Mouse (Mus musculus) ovary, postnatal 10 days (tissue): ENCODE data around the gene Afmid.
A peak's percentile ranks its signal among the peaks of the same experiment; 100 is the strongest.
"Not testable (repeated sequence)": the region's sequence is repeated elsewhere in the genome, so short reads cannot be mapped to it uniquely, and the experiment has no call there.

Experiments used
- DNase-seq: peaks from one replicate; pipeline ENCODE4 v3.0.0; 2022; ENCODE audit warnings: low spot score

Afmid gene

GRCm38 (mm10) chr11:117825333-117826101 lies at the start of gene Afmid, which contains the start of gene Tk1:
TSS of gene Afmid (plus strand) at chr11:117825924.
TSS of gene Tk1 (minus strand) at chr11:117826092.
- peak; percentile 44 for DNase-seq

DNA sequence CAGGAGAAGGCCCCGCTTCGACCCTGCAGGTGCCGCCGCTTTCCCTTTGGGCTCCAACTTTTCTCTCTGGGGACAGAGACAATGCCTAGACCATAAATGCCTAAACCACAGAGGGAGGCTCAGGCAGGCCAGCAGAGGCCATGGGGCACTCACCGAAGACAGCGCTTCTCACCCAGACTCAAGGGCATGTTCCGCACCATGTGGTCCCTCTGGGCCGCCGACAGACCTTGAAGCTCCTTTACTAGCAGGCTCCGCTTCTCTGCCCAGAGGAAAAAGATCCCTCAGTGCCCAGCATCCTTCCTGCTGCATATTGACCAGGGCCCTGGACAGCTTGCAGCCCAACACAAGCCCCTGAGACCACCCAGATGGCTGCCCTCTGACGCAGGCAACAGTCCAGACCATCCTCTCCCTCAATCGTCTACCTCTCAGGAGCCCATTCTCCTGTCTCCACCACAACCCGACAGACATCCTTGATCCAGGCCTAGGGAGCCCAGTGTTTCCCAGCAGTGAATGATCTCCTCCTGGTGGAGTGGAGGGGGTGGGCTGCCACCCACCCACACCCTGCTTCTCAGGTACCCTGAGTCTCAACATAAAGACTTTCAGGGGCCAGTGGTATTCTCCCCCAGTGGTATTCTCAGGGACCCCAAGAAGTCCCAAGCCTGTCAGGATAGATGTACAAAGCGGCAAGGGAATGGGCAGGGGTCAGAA lies 49.5 kb upstream of the Afmid start:
- no peak for DNase-seq

GRCm38 (mm10) chr11:117777111-117777510 lies 48.6 kb upstream of the Afmid start:
- no peak for DNase-seq

DNA sequence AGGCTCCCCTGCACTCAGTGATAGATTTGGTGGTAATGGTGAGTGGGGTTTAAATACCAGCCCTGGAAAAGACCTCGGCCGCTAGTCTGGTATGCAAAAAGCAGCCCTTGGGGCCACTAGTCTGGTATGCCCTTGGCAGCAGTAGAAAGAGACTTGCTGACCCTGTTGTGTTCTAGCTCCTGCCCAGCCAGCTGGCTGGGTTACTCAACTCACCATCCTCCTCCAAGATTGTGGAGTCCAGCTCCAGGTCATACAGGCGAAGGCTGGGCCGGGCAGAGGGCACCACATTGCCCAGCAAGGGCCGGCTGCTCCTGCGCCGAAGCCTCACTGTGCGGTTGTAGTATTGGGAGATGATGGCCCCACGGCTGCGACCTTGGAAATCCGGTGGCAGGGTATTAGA lies 47.7 kb upstream of the Afmid start:
- no peak for DNase-seq

DNA sequence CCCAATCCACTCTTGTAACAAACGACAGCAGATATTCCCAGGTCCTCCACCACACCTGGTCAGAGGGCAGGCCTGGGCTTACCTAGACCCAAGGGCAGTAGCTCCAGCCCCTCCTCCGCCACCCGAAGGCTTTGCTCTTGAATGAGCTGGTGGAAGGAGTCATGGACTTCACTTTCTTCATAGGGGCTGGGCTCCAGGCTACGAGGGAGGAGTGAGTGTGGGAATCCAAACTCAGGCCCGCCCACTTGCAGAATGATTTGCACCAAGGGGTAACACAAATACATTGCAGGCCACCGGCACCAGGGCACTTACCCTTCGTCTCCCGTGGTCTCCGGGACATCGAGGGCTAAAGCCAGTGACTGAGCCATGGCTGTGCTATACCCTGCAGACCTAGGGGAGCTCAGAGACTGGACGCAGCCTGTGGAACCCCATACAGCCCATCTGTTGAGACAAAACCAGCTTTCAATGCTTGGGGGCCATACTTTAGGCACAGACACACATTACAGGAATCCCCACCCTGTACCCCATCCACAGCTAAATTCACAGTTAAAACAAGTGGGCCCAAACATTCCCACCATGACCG lies 46.8 kb upstream of the Afmid start:
- no peak for DNase-seq

- DNase-seq: peak; percentile 49
These were observed 46.1 kb upstream of the Afmid start for GRCm38 (mm10) chr11:117779434-117780198.

- no peak for DNase-seq
These were observed 45.6 kb upstream of the Afmid start for GRCm38 (mm10) chr11:117780199-117780515.

GRCm38 (mm10) chr11:117780582-117781111 lies 45.1 kb upstream of the Afmid start:
- peak; percentile 59 for DNase-seq

DNA sequence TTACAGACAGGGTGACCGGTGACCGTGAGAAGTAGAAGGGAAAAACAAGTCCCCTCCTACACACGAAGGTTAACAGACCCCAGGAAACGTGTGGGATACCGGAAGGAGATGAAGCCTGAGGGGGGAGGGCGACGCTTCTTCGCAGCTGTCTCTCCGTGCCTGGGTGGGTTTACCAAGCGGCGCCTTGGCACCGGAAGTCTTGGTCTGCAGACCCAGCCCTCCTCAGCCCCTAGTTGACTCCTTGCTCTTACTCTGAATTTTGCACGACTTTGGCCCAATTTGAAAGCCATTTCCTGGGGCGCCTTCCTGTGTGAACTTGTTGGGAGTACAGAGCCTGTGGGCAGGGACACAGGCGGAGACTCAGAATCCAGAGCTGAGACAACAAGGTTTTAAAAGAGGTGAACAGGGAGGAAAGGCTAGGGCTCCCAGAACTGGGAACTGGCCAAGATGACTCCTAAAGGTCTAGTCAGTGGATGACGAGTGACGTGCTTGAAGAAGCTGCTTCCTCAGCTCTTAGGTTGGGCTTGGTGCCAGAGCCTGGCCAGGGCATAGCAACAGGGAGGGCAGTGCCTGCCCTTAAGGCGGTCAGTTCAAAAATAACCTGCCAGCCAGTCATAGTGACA lies 44.4 kb upstream of the Afmid start:
- no peak for DNase-seq

- no peak for DNase-seq
These were observed 43.6 kb upstream of the Afmid start, which contains the start of the genes Tmc8 and Tmc6 for GRCm38 (mm10) chr11:117781993-117782704. TSS of gene Tmc8 (plus strand) at chr11:117782076. TSS of gene Tmc6 (minus strand) at chr11:117782198.

DNA sequence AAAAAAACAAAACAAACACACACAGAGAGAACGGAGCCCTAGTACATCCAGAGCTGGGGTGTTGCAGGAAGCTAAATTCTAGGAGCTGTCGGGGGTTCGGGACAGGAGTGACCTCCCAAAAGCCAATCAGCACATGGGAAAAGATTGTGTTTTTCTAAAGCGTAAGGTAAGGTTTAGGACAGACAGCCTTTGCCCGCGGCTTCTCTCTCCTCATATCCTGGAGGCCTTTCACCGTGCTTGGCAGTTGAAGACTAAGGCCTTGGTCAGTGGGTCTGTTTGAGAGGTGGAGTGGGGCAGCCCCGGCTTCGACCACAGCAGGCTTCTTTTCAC lies 43.1 kb upstream of the Afmid start:
- no peak for DNase-seq

DNA sequence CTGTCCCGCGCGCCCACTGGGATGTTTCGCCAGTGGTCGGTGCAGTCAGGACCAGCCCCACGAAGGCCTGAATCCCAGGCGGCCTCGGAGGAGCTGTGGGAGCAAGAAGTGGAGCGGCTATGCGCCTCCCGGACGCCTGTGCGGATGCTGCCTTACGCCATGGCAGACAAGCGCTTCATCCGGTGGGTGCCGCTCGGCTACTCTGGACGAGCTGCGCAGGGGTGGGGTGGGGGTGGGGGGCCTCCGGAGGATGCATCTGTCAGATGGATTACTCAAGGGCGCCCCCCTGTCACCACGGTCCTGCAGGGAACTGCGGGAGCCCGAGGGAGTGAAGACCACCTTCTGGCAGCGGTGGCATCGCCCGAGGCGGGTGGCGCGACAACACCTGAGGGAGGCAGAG lies 42.6 kb upstream of the Afmid start:
- DNase-seq: no peak

DNA sequence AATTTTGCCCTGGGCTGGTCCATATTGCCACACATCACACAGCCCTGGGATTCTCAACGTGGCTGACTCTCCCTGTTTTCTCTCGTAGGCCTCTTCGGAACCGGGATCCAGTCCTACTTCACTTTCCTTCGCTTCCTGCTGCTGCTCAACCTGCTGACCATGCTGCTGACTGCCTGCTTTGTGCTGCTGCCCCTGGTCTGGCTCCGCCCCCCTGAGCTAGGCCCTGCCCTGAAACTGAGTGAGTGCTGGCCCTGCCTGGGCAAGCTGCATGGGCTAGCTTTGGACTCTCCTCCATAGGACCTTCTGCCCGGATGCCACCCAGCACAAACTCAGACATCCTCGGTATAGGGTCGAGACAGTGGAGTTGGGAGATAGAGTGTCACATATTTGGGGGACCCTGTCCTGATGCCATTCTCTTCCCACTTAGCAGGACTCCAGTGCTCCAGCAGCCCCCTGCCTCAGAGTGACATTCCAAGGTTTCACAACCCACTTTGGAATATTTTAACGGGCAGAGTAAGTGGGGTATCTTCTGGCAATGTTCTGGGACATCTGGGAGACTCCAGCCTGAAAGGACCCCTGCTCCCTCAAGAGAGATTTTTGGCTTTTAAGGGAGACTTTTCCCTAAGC lies 41.9 kb upstream of the Afmid start:
- DNase-seq: no peak

DNA sequence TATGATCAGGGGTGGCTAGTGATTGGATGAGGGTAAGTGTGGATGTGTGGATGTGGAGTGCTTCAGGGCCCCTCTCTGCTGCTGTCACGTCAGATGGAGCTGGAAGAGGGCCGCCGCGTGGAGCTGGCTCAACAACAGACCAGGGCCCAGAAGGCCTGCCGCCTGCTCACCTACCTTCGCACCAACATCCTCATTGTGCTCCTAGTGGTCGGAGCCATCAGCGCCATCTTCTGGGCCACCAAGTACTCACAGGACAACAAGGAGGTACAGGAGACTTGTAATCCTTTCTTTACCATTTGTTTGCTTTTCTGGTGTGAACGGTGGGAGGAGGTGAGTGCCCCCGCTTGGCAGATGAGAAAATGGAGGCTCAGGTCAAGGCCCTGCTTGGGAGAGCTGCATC lies 39.4 kb upstream of the Afmid start:
- DNase-seq: no peak

DNA sequence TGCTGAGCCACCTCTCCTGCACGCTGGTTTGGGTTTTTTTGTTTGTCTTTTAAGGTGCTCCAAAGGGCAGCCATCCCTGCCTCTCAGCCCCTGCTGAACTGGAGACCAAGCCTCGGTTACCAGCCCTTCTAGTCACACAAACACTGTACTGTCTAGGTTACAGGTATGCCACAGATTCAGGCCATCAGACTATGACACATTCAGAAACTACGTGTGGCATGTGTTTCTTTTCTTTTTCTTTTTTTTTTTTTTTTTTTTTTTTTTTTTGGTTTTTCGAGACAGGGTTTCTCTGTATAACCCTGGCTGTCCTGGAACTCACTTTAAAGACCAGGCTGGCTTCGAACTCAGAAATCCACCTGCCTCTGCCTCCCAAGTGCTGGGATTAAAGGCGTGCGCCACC lies 37.2 kb upstream of the Afmid start:
- DNase-seq: not testable (repeated sequence)

GRCm38 (mm10) chr11:117790286-117790685 lies 35.4 kb upstream of the Afmid start:
- no peak for DNase-seq

DNA sequence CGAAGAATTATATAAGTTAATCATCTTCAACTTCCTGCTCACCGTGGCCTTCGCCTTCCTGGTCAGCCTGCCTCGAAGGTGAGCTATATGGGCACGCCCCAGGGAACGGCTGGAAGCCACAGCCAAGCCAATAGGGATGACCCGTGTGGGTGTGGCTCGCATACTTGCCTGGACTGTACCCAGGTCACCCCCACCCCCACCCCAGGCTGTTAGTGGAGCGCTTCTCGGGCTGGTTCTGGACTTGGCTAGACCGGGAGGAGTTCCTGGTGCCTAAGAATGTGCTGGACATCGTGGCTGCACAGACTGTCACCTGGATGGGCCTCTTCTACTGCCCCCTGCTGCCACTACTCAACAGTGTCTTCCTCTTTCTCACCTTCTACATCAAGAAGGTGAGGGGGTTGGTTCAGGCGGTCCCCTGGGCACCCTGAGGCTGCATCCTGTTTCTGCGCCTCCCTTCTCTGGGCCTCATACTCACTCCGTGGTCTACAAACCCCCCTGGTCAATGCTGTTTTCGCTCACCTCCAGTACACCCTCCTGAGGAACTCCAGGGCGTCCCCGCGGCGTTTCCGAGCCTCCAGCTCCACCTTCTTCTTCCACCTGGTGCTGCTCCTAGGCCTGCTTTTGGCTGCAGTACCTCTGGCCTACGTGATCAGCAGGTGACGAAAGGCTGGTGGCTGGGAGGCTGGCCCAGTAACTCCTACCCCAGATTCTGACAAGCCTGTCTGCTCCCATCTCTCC lies 34.9 kb upstream of the Afmid start:
- DNase-seq: no peak

GRCm38 (mm10) chr11:117791441-117791761 lies 34.3 kb upstream of the Afmid start:
- no peak for DNase-seq

DNA sequence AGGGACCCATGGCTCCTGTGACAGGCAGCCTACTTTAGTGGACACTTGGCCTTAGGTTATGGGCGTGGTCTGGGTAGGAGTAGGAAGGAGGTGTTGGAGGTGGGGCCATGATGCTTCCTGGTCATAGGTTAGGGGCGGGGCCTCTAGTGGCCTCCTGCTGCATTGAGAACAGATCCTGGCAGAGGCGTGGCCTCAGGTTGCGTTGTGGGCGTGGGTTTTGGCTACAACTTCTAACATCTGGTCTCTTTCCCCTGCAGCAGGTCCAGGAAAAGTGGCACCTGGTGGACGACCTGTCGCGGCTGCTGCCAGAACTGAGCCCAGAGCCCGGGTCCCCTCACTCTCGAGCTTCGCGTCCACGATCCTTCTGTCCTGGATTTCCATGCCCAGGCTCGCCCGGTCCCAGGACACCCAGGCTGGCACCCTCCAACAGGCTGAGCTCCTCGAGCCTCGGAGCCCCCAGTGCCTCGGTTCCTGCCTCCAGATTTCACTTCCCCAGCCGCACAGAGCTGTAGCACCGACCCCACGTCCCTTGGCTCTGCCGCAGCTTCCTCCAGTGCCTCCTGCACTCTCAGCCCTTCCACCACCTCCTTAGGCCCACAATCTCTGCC lies 33.3 kb upstream of the Afmid start:
- no peak for DNase-seq
